Mouse (Mus musculus) ovary, postnatal 10 days (tissue): ENCODE data around the gene Runx3.

Experiments used
- DNase-seq: peaks from one replicate; pipeline ENCODE4 v3.0.0; 2022; ENCODE audit warnings: low spot score

The Runx3 gene

DNA sequence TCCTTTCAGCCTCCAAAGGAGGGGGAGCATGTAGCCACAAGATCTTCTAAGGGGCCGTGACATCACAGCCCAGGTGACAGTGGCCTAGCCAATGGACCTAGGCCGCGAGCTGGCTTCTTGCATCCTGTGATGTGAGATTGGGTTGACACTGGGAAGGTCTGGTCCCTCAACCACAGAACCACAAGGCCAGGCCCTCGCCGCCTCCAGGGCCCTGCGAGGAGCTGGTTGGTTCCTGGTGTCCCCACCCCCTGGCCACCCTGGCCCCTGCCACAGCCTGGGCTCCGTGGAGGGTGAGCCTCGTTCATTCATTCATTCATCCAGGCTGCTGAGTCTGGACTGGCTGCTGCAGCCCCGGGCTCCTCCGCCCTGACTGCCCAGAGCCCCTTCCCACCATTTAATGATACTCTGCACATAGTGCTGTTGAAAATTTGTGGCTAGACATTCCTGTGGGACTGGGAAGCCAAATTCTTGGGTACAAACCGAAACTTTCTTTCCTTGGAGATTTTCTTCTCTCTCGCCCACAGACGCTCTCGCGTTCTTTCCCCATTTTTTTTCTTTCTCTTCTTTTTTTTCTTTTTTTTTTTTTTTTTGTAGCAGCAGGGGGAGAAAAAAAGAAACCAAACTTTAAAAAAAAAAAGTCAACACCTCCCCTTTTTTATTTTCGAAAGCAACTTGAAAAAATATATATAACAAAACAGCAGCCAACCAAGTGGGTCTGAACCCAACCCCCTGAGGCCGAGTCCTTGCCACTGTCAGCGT lies at the start of gene Runx3:
TSS of gene Runx3 (plus strand) at position 311 of the 759 bp plus-strand sequence.
- no peak for DNase-seq

DNA sequence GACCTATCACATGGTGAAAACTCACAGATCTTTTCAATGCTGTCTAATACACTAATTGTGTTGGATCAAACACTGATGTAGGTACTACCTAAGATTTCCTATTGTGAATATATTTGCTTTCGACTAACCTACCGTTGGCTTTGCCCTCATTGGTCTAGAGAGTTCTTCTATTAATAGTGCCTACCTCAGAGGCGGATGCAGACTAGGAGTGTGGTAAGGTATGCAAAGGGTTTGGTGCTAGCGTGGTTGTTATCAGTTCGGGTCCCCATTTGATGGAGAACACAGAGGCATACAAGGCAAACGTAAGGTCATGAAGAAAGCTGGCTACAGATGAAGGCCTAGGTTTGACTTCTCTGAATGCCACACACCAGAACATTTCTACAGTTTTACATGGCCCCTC lies 47.8 kb upstream of the Runx3 start:
- DNase-seq: no peak

DNA sequence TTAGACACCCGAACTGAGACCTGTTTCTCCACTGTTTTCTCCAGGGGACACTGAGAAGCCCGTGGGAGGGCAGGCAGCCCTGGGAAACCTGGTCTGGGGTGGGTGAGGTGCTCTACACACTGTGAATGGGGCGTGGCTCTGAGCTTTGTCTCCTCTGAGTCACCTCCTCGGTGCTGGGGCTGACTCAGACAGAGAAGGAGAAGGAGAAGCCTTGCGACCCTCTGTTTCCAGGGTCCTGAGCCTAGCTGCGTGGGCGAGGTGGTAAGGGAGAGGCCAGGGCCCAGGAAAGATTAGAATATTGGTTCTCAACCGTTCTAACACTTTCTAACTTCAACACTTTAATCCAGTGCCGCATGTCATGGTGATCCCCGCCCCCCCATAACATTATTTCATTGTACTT lies 46.9 kb upstream of the Runx3 start:
- DNase-seq: no peak

DNA sequence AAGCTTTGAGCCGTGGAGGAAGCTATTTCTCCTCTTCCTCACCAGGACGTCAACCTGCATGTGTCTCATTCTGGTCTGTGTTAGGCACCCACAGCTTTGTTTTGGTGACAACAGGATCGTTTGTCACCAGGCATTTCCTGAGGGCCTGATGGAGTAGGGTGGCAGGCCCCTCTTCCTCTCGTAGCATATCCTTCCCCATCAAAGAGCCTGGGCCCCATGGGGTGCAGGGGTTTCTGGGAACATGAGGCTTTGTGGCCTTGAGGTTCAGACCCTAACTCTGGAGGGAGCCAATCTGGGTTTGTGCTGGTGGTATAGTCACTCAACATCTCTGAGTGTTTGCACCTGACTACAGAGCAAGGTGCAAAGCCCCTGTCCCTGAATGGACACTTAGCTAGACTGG lies 45.8 kb upstream of the Runx3 start:
- no peak for DNase-seq

DNA sequence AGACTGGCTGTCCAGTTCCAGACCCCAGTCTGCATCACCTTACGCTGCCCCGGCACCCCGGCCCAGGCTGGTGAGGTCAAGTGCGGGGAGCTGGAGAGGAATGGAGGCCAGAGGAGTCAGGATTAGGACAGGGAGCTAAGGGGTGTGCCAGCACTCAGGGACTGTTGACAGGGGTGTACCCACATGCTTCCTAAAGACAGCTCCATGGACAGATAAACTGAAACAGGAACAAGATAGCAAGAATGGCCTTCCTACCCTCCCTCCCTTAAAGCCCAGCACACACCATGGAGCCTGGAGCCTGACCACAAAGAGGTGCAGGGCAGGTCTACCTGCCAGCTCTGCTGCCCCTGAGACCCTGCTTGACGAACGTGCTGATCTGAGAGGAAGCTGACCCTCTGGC lies 45.1 kb upstream of the Runx3 start:
- DNase-seq: no peak

DNA sequence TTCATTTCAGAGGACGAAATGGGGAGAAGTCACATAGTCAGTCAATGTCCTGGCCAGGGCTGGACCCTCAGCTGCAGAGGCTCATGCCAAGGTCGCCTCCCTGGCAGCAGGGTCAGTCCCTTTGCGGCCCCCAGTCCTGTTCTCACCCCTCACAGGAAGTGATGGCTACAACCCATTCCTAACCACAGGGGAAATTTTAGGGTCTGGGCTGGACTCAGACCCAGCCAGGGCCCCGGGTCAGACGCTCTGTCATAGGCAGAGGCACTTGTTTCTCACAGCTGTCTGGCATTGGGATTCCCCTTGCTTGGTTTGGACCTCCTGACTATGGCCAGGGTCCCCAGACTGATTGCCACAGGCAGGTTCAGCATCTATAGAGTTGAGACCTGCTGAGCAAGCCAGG lies 43.8 kb upstream of the Runx3 start:
- DNase-seq: no peak

DNA sequence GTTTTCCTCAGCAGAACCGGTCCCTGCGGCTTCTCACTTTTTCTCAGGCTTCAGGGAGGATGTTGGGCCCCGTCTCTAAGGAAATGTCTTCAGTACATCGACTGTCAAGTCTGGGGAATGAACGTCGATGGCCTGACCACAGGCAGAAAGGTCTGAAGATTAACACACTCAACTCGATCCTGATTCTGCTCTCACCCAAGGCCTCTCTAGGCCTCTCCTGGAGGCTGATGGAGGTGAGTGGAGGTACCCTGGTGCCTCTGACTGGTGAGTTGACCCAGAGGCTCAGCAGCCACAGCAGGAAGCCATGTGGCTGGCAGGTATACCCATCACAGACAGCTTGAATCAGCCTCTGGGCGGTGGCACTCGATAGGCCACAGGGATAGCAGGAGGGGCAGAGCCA lies 43.3 kb upstream of the Runx3 start:
- no peak for DNase-seq

DNA sequence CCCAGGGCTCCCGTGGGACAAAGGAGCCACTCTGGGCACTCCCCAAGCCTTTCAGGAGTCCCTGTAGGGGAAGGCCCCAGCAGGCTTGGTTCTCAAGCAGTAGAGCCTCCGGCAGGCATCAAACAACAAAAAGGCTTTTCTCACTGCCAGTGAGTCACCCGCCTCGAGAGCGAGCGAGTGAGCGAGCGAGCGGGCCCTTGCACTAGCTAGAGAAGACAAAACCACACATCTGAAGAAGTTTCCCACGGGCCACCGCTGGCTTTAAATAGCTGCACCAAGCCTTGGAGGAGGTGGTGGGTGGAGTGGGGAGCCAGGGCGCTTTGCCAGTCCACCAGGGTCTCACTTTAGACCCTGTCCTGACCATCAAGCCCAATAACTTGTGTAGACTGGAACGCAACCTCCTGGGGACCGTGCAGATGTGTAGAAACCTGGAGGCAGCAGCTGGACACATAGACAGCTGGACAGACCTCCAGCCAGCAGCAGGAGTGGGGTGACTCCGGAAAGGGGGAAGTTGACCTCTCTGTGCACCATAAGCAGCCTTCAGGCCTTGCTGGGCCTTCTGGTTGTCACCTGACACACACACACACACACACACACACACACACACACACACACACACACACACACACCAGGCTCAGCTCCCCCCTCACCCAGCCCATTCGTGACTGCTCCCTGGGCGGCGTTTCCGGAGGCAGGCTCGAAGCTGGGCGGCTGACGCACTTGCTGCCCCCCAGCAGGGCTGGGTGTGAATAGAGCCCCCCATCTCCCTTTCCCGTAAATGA lies 40.4 kb upstream of the Runx3 start:
- no peak for DNase-seq

DNA sequence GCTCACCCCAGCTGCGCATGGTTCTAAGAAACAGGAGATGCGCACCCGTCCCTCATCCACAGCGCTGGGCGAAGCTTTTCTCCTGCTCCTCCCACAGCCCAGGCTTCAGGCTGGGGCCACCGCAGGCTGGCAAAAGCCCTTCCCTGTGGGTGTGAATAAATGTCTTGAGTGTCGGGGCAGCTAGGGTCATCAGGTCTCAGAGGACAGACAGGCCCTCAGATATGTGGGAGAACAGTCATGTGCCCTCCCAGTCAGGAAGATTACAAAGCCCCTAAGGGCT lies 39.9 kb upstream of the Runx3 start:
- DNase-seq: no peak

DNA sequence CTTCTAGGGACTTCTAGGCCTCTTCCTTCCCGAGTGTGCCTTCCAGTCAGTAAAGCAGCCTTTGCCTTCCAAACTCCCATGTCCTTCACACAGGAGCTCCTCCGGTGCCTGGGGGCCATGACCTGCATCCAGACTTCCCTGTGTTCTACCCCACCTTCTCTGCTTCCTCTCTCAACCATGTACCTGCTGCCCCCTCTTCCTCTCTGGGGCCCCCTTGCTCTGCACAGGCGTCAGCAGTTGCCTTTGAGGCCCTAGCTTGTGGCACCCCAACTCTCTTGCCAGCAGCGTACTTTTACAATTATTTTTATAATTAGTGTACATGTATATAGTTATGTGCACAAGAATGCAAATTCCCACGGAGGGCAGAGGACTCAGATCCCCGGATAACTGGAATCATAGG lies 37.4 kb upstream of the Runx3 start:
- no peak for DNase-seq

DNA sequence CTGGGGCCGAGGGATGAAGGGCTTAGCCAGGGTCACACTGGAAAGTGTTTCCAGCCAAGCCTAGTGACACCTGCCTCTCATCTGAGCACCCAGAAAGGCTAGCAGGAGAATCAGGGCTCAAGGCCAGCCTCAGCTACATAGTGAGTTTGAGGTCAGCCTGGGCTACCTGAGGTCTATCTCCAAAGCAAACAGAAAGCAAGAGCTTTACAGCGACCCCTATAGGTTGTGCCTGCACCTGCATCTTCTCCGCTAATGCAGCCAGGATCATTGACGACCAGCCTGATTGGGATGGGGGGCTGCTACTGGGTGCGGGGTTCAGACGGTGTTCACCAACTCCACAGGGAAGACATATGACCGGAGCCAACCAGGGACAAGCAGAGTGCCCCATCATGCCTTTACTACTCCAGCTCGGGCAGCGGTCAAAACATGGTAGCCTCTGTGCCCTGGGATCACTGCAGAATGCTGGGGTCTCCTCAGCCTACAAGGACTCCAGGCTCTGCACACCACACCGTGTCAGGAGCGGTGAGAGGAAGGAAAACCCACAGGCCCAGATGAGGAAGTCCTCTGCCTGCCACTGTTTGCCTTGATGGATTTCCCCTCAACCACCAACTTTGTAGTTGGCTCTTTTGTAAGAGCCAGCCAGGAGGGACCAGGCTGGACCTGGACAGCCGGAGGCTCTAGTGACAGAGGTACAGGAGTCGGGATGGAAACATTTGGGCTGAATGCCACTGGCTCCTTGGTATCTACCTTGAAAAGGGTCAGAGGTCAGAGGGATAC lies 35.2 kb upstream of the Runx3 start:
- no peak for DNase-seq

DNA sequence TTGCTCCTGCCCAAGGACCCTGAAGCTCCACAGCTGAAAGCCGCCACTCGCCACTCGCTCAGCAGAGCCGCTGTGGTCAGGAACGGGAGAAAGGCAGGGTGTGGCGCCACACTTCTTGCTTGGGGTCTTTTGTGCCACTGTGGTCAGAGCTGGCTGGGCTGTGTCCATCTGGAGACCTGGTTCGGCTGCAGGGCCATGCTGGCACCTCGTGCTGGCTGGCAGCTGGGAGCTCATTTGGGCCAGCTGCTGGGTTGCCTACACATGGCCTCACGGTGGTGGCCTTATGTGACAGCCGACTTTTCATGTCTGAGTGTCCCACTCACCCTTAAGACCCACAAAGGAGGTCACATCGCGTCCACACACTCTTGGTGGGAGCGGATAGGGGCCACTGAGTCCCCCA lies 29.8 kb upstream of the Runx3 start:
- DNase-seq: no peak

DNA sequence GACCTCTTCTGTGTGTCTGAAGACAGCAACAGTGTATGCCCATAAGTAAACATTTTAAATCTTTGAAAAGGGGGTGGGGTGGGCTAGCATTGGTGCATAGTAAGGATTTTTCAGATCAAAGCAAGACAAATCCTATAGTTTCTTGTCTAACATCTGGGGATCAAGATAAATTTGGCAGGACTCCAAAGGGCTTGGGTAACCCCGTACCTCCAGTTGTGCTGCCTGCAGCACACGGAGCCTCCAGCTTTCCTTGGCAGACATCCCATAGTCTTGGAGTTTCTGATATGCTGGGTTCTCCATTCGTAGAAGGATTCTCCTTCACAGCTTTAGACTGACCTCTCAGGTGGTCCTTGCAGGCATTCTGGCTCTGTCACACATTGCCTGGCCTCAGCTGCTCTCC lies 27.6 kb upstream of the Runx3 start:
- no peak for DNase-seq

DNA sequence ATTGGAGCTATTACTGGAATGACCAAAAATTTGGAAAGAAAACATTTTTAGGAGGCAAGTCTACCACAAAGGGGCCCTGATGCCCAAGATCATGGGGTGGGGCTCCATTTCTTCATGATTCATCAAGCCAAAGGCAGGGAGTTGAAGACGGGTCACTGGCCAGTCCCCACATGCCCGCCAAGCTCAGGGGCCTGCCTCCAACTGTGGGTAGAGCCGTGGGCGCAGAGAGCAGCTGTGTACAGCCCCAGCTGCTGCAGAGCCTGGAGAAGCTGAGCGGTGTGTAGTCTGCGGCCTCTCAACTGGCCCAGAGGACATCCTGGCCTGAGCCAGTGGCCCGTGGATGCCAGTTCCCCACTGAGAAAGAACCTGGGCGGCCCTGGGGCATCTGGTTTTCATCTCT lies 24.8 kb upstream of the Runx3 start:
- no peak for DNase-seq

DNA sequence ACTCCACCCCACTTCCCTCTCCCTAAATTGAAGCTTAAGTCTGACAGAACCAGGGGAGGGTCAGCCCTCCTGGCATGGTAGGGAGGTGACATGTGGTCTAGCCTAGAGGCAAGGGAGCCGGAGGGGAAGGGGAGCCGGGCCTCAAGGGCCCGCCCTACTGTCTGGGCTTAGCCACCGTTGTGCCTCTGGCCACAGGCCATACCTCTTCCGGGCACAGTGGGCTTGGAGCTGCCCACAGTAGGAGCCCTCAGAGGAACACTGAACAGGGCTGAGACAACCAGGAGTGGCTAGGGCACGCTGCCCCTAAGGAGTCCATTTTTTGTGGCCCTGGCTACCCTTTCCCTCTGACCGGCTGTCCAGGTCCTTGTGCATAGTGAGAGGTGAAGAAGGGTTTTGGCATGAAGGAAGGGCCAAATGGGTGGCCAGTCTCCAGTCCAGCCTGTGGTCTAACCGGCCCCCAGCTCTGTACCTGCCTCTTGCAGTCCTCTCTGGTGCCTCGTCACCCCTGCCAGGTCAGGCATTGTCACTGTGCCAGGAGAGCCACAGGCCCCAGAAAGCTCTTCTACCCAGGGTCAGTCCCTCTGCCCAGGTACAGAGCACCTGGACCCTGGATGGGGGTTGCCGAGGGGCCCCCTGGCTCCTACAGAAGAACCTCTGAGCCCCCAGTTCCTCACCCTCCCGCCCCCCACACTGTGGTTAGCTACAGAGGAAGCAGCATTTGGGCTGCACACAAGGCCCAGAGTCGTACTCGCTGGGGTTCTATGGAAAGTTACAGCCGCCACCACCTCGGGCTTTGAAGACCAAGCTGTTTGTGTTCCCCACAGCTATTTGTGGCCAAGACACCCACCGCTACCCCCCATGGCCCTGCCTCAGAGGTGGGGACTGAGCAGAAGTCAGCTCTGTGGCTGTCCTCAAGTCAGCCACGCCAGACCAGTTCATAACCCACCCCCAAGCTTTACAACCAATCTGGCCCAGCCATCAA lies 22.3 kb upstream of the Runx3 start:
- DNase-seq: no peak

DNA sequence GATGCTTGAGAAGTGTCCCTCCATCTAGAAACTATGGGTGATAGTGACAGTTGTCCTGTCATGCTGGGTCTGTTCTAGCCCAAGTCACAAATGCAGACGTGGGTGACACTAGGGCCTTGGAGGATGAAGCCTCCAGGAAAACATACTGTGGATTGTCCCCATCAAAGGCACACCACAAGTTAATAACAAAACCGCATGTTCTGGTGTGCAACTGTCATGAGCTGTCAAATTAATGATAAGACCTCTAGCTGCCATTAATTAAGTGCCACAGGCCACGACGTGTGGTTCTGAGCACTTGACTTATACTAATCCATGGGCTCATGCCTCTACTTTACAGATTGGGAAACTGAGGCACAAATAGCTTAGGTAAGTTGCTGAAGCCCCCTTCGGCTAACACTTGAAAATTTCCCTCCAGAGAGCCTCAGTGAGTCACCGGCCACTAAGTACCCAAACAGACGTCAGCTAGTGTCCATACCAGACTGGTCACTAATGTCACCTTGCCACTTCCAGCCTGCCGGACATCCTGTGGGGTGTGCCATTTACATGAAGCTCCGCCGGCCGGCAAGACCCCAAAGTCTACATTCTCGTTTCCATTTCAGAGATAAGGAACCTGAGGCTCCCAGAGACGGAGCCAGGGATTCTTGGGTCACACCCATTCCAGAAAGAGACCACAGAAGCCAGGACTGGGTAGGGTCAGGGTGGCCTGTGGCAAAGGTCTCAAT lies 18.3 kb upstream of the Runx3 start:
- DNase-seq: no peak

DNA sequence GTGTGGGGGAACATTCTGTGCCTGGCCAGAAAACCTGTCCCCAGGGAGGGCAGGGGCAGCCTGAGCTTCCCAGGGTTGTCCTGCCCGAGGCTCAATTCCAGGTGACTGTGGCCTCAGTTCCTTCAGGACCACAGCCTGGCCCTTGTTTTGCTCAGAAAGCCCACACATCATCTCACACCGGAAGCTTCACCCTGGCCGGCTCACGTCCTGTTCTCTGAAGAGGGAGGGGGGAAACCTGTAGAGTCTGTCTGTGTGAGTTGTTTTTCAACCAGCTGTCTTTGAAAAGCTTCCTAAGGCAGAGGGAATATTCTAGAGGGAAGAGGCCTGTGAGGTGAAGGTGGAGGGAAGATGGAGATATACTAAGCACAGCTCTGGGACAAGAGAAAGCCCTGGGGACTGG lies 17.7 kb upstream of the Runx3 start:
- DNase-seq: no peak

DNA sequence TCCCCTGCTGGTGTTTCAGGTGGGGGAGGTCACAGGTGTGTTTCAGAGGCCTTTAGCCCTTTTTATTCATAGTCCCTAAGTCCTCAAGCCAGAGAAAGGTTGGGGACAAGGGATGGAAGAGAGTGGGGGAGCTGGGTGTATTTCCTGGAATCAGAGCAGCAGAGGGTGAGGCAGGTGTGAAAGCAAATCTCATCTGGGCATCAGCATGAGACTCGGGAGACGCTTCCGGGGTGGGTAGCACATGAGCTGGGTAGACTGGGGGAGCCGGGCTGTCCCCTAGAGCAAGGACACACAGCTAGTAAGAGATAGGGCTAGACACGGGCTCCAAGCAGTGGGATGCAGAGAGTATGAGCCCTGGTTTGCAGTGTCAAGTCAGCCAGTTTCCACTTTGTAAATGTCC lies 16.7 kb upstream of the Runx3 start:
- DNase-seq: no peak

DNA sequence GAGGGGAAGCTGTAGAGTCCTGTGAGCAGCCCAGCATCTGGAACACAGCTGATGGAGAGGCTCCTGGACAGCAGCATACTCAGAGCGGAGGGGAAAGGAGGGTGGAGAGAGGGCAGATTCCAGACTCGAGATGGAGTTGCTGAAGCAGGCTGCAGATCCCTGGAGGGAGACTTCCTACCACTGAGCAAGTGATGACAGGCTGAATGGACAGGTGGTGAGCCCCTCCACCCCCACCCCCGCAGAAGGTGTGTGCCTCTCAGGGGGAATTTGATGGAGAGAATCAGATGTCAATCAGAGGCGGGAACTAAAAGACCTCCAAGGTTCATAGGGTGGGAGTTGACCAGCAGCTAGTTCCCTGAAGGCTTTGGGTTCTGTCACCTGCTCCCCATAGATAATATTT lies 13.5 kb upstream of the Runx3 start:
- no peak for DNase-seq

DNA sequence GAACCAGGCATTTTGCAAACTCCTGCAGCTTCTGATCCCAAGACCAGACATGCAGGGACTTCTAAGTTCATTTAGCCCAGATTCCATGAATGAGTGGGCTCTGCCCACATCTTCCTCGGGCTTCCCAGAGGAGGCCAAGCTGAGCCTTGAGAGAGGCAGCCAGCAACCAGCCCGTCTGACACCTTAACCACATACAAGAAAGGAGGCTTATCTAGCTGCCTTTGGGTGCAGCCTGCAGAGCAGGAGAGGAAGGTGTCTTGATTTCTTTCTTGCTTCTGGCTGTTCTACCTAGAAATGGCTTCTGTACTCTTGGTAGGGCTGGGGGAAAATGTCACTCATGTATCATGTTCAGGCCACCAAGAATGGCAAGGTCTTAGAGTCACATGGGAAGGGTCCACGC lies 11.8 kb upstream of the Runx3 start:
- no peak for DNase-seq

DNA sequence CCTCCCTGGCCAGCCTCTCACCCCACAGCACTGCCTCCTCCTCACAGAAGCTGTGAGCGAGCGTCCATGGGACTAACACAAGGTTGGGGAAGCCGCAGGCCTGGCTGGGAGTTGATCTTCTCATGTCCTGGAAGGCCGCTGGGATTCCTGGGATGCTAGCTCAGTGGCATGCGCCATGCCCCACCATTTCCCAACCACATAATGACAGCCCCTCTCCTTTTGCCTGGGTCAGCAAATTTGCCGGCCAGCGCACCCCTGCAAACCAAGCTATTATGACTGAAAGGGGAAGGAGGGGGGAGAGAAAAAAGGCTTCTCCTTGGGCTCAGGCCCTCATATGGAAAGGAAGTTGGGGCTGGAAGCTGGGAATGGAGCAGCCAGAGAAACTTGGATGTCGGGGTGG lies 6.8 kb upstream of the Runx3 start:
- no peak for DNase-seq
